Mouse (Mus musculus) layer of hippocampus, postnatal 36 days (tissue): Measurements from ENCODE around the gene Med24. TPM values are rescaled to one million over a fixed set of nuclear protein-coding genes. Genes with fewer than 3 reads are reported as not detected.
"Not testable (repeated sequence)": the region's sequence is repeated elsewhere in the genome, so short reads cannot be mapped to it uniquely, and the experiment has no call there.

ENCODE experiments used
- DNase-seq, 2 experiments: peaks; one replicate each; pipeline ENCODE4 v3.0.0; 2022
- total RNA-seq, 2 experiments: library from RNA; stranded (reverse); gene quantifications; 2 replicates each; pipeline ENCODE4 v1.2.3; 2021

The Med24 gene
- total RNA-seq, 2 experiments from 2014 or later: 127 to 140 TPM

DNA sequence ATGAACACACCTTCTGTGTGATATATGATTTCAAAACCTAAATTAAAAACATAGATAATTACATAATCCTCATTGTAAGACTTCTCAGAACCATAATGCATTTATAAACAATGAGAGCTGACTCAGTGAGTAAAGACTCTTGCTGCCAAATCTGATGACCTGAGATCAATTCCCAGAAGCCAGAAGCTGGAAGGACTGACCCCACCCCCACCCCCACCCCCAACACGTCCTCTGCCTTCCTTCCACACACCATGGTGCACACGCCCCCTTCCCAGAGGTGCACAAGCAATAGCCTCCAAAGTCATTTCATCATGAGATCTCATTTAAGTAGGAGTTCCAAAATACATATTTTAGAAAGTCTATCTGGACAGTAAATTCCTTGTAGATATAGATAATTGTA, 8.5 kb downstream of the Med24 start:
- no peak for DNase-seq

GRCm38 (mm10) chr11:98717904-98718303, 11.3 kb downstream of the Med24 start:
- peak; percentile 83 to 85 for DNase-seq

GRCm38 (mm10) chr11:98715946-98716345, 13.3 kb downstream of the Med24 start:
- DNase-seq: no peak

- no peak for DNase-seq
Observed at GRCm38 (mm10) chr11:98713703-98714102, 15.5 kb downstream of the Med24 start.

GRCm38 (mm10) chr11:98712009-98712408, 17.2 kb downstream of the Med24 start:
- not testable (repeated sequence) for DNase-seq

GRCm38 (mm10) chr11:98711046-98711434, 18.2 kb downstream of the Med24 start:
- DNase-seq: no peak

- DNase-seq: peak; percentile 72 to 79
Observed at GRCm38 (mm10) chr11:98710416-98711045, 18.7 kb downstream of the Med24 start.

DNA sequence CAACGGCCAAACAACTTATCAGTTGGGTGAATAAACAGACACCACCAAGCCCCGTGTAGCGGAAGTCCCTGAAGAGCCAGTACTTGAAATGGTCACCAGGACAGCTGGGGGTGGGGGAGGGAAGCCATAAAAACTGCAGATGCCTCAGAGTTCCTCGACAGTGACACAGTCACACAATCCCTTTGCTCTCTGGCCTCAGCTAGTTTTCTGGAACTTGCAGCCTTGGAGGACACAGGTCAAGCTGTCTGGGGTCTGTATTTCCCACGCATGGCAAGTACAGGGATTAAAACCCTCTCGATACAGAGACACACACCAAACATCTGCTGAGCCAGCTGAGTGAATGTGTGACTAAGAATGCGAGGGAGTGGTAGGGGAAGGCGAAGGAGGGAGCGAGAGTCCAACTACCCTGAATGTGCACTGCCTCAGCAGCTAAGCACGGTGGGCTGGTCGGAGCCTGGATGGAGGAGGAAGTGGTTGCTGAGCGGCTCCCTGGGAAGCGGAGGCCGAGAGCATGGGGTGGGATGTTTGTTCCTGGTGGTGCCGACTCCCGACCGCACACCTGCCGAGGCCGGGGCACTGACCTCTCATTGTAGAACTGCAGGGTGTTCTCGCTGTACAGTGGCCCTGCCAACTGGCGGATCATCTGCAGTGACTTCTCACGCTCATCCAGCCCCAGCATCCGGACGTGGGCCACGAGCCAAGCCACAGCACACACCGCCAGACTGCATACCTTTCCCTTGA, 20.1 kb downstream of the Med24 start:
- DNase-seq: no peak

DNA sequence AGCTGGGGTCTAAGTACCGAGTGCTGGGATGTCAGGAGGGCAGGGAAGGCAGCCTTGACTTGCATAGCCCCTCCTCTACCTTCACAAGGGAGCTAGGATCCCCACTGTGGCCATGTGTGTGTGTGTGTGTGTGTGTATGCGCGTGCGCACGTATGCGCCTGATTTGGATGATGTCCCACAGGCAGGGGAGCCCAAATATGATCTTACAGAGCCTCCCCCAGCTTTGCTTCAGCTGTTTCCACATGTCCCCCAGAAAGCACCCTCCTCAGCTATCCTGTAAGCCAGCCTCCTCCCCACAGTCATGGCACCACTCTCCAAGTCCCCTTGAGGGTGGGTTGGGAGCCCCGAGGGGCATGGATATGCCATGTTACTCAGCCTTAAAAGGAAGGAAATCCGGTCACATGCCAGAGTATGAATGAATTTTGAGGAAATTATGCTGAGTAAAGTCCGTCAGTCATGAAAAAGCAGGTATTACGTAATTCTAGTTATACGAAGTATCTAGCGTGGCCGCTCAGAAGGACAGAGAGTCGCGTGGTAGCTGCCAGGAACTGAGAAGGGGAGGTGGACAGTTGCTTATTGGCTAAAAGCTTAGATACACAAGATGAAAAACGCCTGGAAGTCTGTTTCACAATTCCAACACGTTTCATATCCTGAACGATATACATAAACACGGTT, 20.8 kb downstream of the Med24 start:
- DNase-seq: no peak

DNA sequence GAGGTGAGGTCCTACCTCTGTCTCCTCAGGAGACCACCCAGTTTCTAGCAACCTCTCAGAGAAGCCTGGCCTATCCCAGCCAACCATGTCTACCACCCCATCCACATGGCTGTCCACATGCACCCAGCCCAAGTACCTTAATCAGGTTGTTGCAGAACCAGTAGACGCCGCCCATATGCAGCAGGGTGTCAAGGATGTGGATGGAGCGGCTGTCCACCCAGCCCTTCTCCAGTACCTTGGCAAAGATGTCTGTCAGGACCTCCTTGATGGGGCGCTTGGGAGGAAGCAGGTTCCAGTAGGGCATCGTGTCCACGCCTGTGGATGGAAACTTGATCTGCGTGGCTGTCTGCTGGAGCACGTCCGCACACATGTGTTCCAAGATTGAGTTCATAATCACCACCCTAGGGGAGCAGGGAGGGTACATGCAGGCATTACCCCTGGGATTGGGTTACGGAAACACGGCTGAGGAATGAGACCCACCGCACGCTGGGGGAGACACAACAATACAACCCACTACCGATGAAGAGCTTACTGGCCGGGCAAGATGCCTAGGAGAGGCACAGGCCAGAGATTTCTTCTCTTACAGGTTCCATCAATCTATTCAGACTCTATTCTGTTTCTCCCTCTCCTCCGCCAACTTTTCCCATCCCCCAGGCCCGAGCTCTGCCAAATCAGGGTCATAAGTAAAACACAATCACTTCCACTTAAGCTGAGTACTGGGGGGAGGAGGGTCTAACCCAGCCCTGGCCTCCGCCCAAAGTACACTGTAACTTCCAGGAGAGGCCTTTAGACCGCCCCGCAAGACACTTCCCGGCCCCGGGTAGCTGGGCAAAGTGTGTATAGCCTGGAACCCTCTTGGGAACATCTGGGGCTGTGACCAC, 21.6 kb downstream of the Med24 start:
- no peak for DNase-seq

GRCm38 (mm10) chr11:98705021-98705420, 24.2 kb downstream of the Med24 start:
- DNase-seq: no peak

GRCm38 (mm10) chr11:98702323-98702722, 26.9 kb downstream of the Med24 start:
- DNase-seq: no peak

DNA sequence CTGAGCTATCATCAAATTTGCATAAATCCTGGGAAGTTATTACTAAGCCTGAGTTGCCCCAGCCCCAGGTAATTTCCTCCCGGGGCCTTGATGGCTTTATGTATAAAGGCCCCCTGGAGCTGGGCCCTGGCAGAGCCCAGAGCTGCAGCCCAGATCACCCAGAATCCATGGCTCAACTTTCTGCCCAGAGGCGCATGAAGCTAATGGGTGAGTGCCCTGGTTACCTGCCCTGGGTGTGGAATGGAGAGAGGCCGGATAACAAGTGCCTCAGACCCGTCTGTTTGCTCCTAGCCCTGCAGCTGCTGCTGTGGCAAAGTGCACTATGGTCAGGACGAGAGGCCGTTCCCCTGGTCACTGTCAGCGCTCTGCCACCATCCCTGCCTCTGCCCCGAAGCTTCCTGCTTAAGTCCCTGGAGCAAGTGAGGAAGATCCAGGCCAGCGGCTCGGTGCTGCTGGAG, 28.0 kb downstream of the Med24 start, which contains the start of gene Csf3:
TSS of gene Csf3 (plus strand) at position 51 of the 458 bp plus-strand sequence.
- DNase-seq: no peak

- peak; percentile 64 to 74 for DNase-seq
Observed at GRCm38 (mm10) chr11:98699911-98700310, 29.3 kb downstream of the Med24 start.

GRCm38 (mm10) chr11:98698849-98699640, 30.2 kb downstream of the Med24 start:
- DNase-seq: no peak

GRCm38 (mm10) chr11:98697225-98697624, 32.0 kb downstream of the Med24 start:
- no peak for DNase-seq

- DNase-seq: no peak
Observed at GRCm38 (mm10) chr11:98696454-98697216, 32.6 kb downstream of the Med24 start.

GRCm38 (mm10) chr11:98695408-98695807, 33.8 kb downstream of the Med24 start:
- no peak for DNase-seq

DNA sequence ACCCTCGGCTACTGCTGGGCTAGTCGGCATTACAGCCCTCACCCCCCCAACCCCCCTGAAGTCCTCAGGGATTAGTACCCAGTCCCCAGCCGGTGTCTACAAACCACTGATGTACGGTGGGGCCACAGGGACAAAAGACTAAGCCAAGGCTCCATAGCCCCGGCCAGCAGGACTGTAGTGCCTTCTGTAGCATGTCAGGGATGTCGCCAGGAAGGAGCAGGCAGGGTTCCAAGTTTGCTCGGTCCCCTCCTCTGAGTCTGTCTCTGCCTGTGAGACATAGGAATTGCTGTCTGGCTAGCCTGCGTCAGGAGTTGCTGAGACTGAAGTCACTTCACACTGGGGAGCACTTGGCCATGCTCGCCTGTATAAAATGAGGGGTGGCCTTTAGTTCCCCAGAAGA, 34.9 kb downstream of the Med24 start:
- no peak for DNase-seq

- no peak for DNase-seq
Observed at GRCm38 (mm10) chr11:98693746-98694145, 35.5 kb downstream of the Med24 start.

DNA sequence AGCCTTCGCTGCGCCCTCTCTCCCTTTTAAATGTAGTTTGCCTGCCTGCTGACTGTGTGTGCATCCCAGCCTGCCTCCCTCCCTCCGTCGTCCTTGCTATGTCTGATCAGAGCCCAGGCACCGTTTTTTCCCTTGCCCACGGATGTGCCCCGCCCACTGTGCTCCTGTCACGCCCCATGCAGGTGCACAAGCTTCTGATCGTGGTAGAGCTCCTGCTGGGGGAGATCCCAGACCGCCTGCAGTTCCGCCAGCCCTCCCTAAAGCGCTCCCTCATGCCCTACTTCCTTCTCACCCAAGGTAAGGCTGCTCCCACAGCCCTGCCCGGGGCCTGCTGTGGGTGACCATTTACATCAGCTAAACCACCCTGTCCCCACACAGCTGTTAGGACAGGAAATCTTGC, 36.0 kb downstream of the Med24 start:
- no peak for DNase-seq
